Comparison of ENCODE assay signal across 8 mouse cellular contexts in genomic region chr8:95533584-95534387, GRCm38 (mm10). TPM values are rescaled to one million over a fixed set of nuclear protein-coding genes. Genes with fewer than 3 reads are reported as not detected.
DNase-seq lines count a peak whose midpoint lies in the region; ATAC-seq lines count a peak whose summit lies in the region.

Gene Ccdc113, plus strand, starts transcription at chr8:95534085.

- intact Hi-C loops in left cerebral cortex, postnatal 14 days (cut with DNase I) = loop anchor here (5.0 kb wide), 1 partner anchor 36 kb away; no protein-coding TSS in a partner anchor

- peak; percentile 74 for DNase-seq in adrenal gland, adult 8-10 months
- DNase-seq in cerebellum, postnatal 25 days = peak; percentile 72 to 74
- DNase-seq in frontal cortex, postnatal 25 days (ENCODE audit: low spot score in 2 of 2) = peak; percentile 26 to 37
- DNase-seq in hindlimb bud, embryonic 11.5 days (ENCODE audit: extremely low spot score, low read depth, low spot score) = peak; percentile 2
- peak; percentile 42 to 64 for DNase-seq in left cerebral cortex, postnatal 14 days (ENCODE audit: low spot score in 2 of 2)
- DNase-seq in retina, postnatal 7 days (ENCODE audit: low read depth, low spot score) = peak; percentile 72
- DNase-seq in adipocyte (ENCODE audit: low spot score) = no peak

- peak; percentile 30; the same call in 1 of the 2 replicates for ATAC-seq in megakaryocyte, adult 5-6 weeks (ENCODE audit: poor library complexity, severe bottlenecking)

RNA-seq across cellular contexts. Expression of gene Ccdc113, which starts in this region (rescaled TPM):
- 1 to 10 TPM in 3 of 4 experiments, under 1 TPM in 1; 0.81 to 2.0 (median 1.7) TPM for total RNA-seq in adrenal gland, adult 8-10 months (2022)
- total RNA-seq in left cerebral cortex, postnatal 14 days (2021) = 1 to 10 TPM in 1 of 2 experiments, under 1 TPM in 1; 0.81 to 1.3 TPM
- total RNA-seq in megakaryocyte, adult 5-6 weeks (2015) = not detected in 2 replicates
- total RNA-seq in megakaryocyte, adult 5-6 weeks (2017) = not detected in 2 replicates

Comparison
In these comparisons a context has a peak if more than half of its experiments do, and no peak if none do; other contexts are left out.
1. Peak in ATAC-seq in megakaryocyte, adult 5-6 weeks; RNA of the gene not detected or under 1 TPM.